Mouse (Mus musculus): Measurements from ENCODE around the gene Tpm1. TPM values are rescaled to one million over a fixed set of nuclear protein-coding genes. Genes with fewer than 3 reads are reported as not detected.

Gene Tpm1
- total RNA-seq, 2 experiments from 2014 or later: 9,705 to 11,464 TPM

- DNase-seq: peak in 1 of 2 experiments; percentile 54
Measured at GRCm38 (mm10) chr9:67046881-67047605, 2.2 kb downstream of the Tpm1 start.

GRCm38 (mm10) chr9:67045966-67046602 lies 3.1 kb downstream of the Tpm1 start:
- DNase-seq: peak in 1 of 2 experiments; percentile 28

GRCm38 (mm10) chr9:67045306-67045675 lies 3.9 kb downstream of the Tpm1 start:
- no peak for DNase-seq

GRCm38 (mm10) chr9:67044551-67045305 lies 4.5 kb downstream of the Tpm1 start:
- peak; percentile 77 to 78 for DNase-seq

- peak; percentile 98 to 99 for DNase-seq
Measured at GRCm38 (mm10) chr9:67043231-67044199, 5.7 kb downstream of the Tpm1 start.

- no peak for DNase-seq
Measured at GRCm38 (mm10) chr9:67042813-67043207, 6.4 kb downstream of the Tpm1 start.

- peak in 1 of 2 experiments; percentile 32 for DNase-seq
Measured at GRCm38 (mm10) chr9:67041840-67042812, 7.1 kb downstream of the Tpm1 start.

- DNase-seq: peak in 1 of 2 experiments; percentile 55
Measured at GRCm38 (mm10) chr9:67040963-67041839, 8.0 kb downstream of the Tpm1 start.

- DNase-seq: peak in 1 of 2 experiments; percentile 24
Measured at GRCm38 (mm10) chr9:67039867-67040266, 9.3 kb downstream of the Tpm1 start.

GRCm38 (mm10) chr9:67038686-67039085 lies 10.5 kb downstream of the Tpm1 start:
- peak in 1 of 2 experiments; percentile 12 for DNase-seq

- DNase-seq: peak in 1 of 2 experiments; percentile 32
Measured at GRCm38 (mm10) chr9:67037666-67038065, 11.5 kb downstream of the Tpm1 start.

GRCm38 (mm10) chr9:67036527-67037118 lies 12.6 kb downstream of the Tpm1 start:
- peak; percentile 64 to 73 for DNase-seq

GRCm38 (mm10) chr9:67035957-67036451 lies 13.2 kb downstream of the Tpm1 start:
- peak; percentile 78 to 83 for DNase-seq

- DNase-seq: peak in 1 of 2 experiments; percentile 17
Measured at GRCm38 (mm10) chr9:67034677-67035076, 14.5 kb downstream of the Tpm1 start.

GRCm38 (mm10) chr9:67033016-67033415 lies 16.2 kb downstream of the Tpm1 start:
- DNase-seq: no peak

- DNase-seq: peak in 1 of 2 experiments; percentile 20
Measured at GRCm38 (mm10) chr9:67032611-67033010, 16.6 kb downstream of the Tpm1 start.

- peak in 1 of 2 experiments; percentile 5 for DNase-seq
Measured at GRCm38 (mm10) chr9:67029518-67029917, 19.7 kb downstream of the Tpm1 start.

GRCm38 (mm10) chr9:67028929-67029328 lies 20.3 kb downstream of the Tpm1 start:
- peak in 1 of 2 experiments; percentile 7 for DNase-seq
